8 mouse cellular contexts compared by ENCODE assay signal in genomic region chr5:9427581-9428241, GRCm38 (mm10).
DNase-seq lines count a peak whose midpoint lies in the region; ATAC-seq lines count a peak whose summit lies in the region.

No protein-coding gene starts in this region.

- WGBS in heart, embryonic 10.5 days = 50% methylated on average over 10 of the region's 10 CpGs

- no peaks in the 10 kb centered on the region for H3K36me3 ChIP-seq in heart, embryonic 10.5 days

- ATAC-seq in frontal cortex, adult (ENCODE audit: low TSS enrichment) = peak; percentile 99
- ATAC-seq in monocyte, adult 5-6 weeks (replicated peaks; ENCODE audit: insufficient number of reproducible peaks, low FRiP score, low TSS enrichment, poor library complexity, severe bottlenecking) = peak; percentile 73; the same call in 1 of the 2 replicates

- no peaks in the 10 kb centered on the region for H3K9me3 ChIP-seq in heart, embryonic 10.5 days

- intact Hi-C loops in gastrocnemius, postnatal 14 days (cut with DNase I; ENCODE audit: low total_unique reads) = loop anchor here (10.0 kb wide), 1 partner anchor 503 kb away; no protein-coding TSS in a partner anchor

- no peak overlapping the region for H3K4me3 ChIP-seq in heart, embryonic 10.5 days

- H3K27me3 ChIP-seq in heart, embryonic 10.5 days (ENCODE audit: insufficient read depth, poor library complexity, severe bottlenecking) = no peaks in the 10 kb centered on the region

- no peak overlapping the region for H3K27ac ChIP-seq in heart, embryonic 10.5 days

- peak; percentile 18 for DNase-seq in heart, adult 8-10 months (ENCODE audit: low spot score)
- DNase-seq in heart, embryonic 10.5 days (ENCODE audit: low spot score) = no peak
- DNase-seq in ES-CJ7 (ENCODE audit: low read depth, low spot score) = peak; percentile 71
- DNase-seq in cerebellum, adult 18-20 months = peak; percentile 64 to 68
- DNase-seq in layer of hippocampus, postnatal 14 days (ENCODE audit: low spot score in 2 of 2) = peak; percentile 13 to 66
- no peak for DNase-seq in gastrocnemius, postnatal 14 days

- H3K4me1 ChIP-seq in heart, embryonic 10.5 days = no peaks in the 10 kb centered on the region

Comparison
In these comparisons a context has a peak if more than half of its experiments do, and no peak if none do; other contexts are left out.
1. DNase-seq: peak in heart, adult 8-10 months (single experiment), ES-CJ7 (single experiment), cerebellum, adult 18-20 months (2 of 2) and layer of hippocampus, postnatal 14 days (2 of 2); none in heart, embryonic 10.5 days (single experiment) and gastrocnemius, postnatal 14 days (single experiment).